Mouse (Mus musculus): ENCODE results near the gene Ergic3. TPM values are rescaled to one million over a fixed set of nuclear protein-coding genes. Genes with fewer than 3 reads are reported as not detected.

Gene Ergic3
- polyA plus RNA-seq, 1 experiment from 2014 or later, result 468 TPM

Other genes with a start within 250 kb of the Ergic3 start
- gene Mmp24, start 232.7 kb upstream of the Ergic3 start, polyA plus RNA-seq (2015; fragmentation: Nextera tagmentation; extraction: Ambion mirVana), result 19.3 and 21.6 TPM in 2 replicates
- 39.5 and 40.2 TPM in 2 replicates for gene BC029722, start 188.6 kb upstream of the Ergic3 start, polyA plus RNA-seq (2015; fragmentation: Nextera tagmentation; extraction: Ambion mirVana)
- gene Eif6, start 181.1 kb upstream of the Ergic3 start, polyA plus RNA-seq (2015; fragmentation: Nextera tagmentation; extraction: Ambion mirVana), result 140 and 156 TPM in 2 replicates
- 0.54 and 0.60 TPM in 2 replicates for gene Fam83c, start 173.2 kb upstream of the Ergic3 start, polyA plus RNA-seq (2015; fragmentation: Nextera tagmentation; extraction: Ambion mirVana)
- gene Uqcc1, start 77.7 kb upstream of the Ergic3 start, polyA plus RNA-seq (2015; fragmentation: Nextera tagmentation; extraction: Ambion mirVana), result 63.6 and 68.8 TPM in 2 replicates
- not detected in 2 replicates for gene Gm15557, start 67.3 kb upstream of the Ergic3 start, polyA plus RNA-seq (2015; fragmentation: Nextera tagmentation; extraction: Ambion mirVana)
- gene Gdf5, start 62.7 kb upstream of the Ergic3 start, polyA plus RNA-seq (2015; fragmentation: Nextera tagmentation; extraction: Ambion mirVana), result 0.95 and 1.7 TPM in 2 replicates
- 17.1 and 19.2 TPM in 2 replicates for gene Cep250, start 51.6 kb upstream of the Ergic3 start, polyA plus RNA-seq (2015; fragmentation: Nextera tagmentation; extraction: Ambion mirVana)
- gene 6430550D23Rik, start 68 bp upstream of the Ergic3 start, polyA plus RNA-seq (2015; fragmentation: Nextera tagmentation; extraction: Ambion mirVana), result 1.4 and 1.9 TPM in 2 replicates
- 0.13 TPM in 1 of 2 replicates, not detected in the other for gene Fer1l4, start 44.9 kb downstream of the Ergic3 start, polyA plus RNA-seq (2015; fragmentation: Nextera tagmentation; extraction: Ambion mirVana)
- gene Spag4, start 57.1 kb downstream of the Ergic3 start, polyA plus RNA-seq (2015; fragmentation: Nextera tagmentation; extraction: Ambion mirVana), result 7.6 and 8.0 TPM in 2 replicates
- gene Cpne1, start 103.9 kb downstream of the Ergic3 start, polyA plus RNA-seq (2015; fragmentation: Nextera tagmentation; extraction: Ambion mirVana), result 27.5 and 29.6 TPM in 2 replicates
- 25.8 and 26.6 TPM in 2 replicates for gene Rbm12, start 103.9 kb downstream of the Ergic3 start, polyA plus RNA-seq (2015; fragmentation: Nextera tagmentation; extraction: Ambion mirVana)
- 15.6 and 20.9 TPM in 2 replicates for gene Gm28036, start 119.0 kb downstream of the Ergic3 start, polyA plus RNA-seq (2015; fragmentation: Nextera tagmentation; extraction: Ambion mirVana)
- gene Romo1, start 136.0 kb downstream of the Ergic3 start, polyA plus RNA-seq (2015; fragmentation: Nextera tagmentation; extraction: Ambion mirVana), result 377 and 400 TPM in 2 replicates
- 35.4 and 35.8 TPM in 2 replicates for gene Nfs1, start 136.1 kb downstream of the Ergic3 start, polyA plus RNA-seq (2015; fragmentation: Nextera tagmentation; extraction: Ambion mirVana)
- 427 and 448 TPM in 2 replicates for gene Rbm39, start 172.2 kb downstream of the Ergic3 start, polyA plus RNA-seq (2015; fragmentation: Nextera tagmentation; extraction: Ambion mirVana)
- gene Phf20, start 188.4 kb downstream of the Ergic3 start, polyA plus RNA-seq (2015; fragmentation: Nextera tagmentation; extraction: Ambion mirVana), result 113 and 119 TPM in 2 replicates

Measured in midbrain, embryonic 15.5 days (tissue).